Mouse (Mus musculus): ENCODE measurements around the gene Entpd7.

GRCm38 (mm10) chr19:43760504-43760903 lies 71.0 kb downstream of the Entpd7 start:
- no peak for TF ChIP-seq POLR2A (IDR thresholded peaks at IDR 0.05; ENCODE audit: extremely low read depth, insufficient read depth, low read length)
- peak; percentile 48 for TF ChIP-seq CTCF (IDR thresholded peaks at IDR 0.05; ENCODE audit: low read depth, low read length)
